Mouse (Mus musculus) CH12.LX (cell line): Measurements from ENCODE around the gene Uso1. TPM values are rescaled to one million over a fixed set of nuclear protein-coding genes. Genes with fewer than 3 reads are reported as not detected.

Experiments
- DNase-seq: peaks from one replicate; pipeline ENCODE4 v3.0.0-alpha.2; 2013; ENCODE audit errors: extremely low read depth
- H3K27ac ChIP-seq: 2 replicates; pipeline ENCODE4 v1.5.1; 2012; ENCODE audit warnings: low read depth, mild to moderate bottlenecking, control low read depth, moderate library complexity; ENCODE audit not compliant: insufficient read depth
- H3K27me3 ChIP-seq: replicated peaks from 2 replicates; pipeline ENCODE3; 2012; ENCODE audit warnings: inconsistent platforms
- H3K36me3 ChIP-seq, 2 experiments: replicated peaks in 1 of 2; 2 replicates each; pipeline versions ENCODE3 to v1.6.1; 2012; ENCODE audit warnings: inconsistent platforms in 1 of 2, low read length in 1 of 2, mild to moderate bottlenecking in 1 of 2, mixed read lengths in 1 of 2, moderate library complexity in 1 of 2; ENCODE audit not compliant: control insufficient read depth in 1 of 2, insufficient read depth in 1 of 2
- H3K4me1 ChIP-seq, 2 experiments: 2 replicates each; pipeline ENCODE4 v1.6.1; 2012; ENCODE audit warnings: inconsistent platforms in 1 of 2, moderate library complexity in 1 of 2; ENCODE audit not compliant: insufficient read depth in 2 of 2, control insufficient read depth in 1 of 2
- H3K4me2 ChIP-seq: 2 replicates; pipeline ENCODE4 v1.6.1; 2012; ENCODE audit warnings: low read depth, mild to moderate bottlenecking, control low read depth; ENCODE audit not compliant: poor library complexity, insufficient read depth, severe bottlenecking
- H3K4me3 ChIP-seq, 3 experiments: fragments of 150-350 bp in 1 of 3; sonication (generic) in 1 of 3; replicated peaks in 1 of 3; 2 replicates each; pipeline versions ENCODE3 to v1.5.1; 2011 to 2012; ENCODE audit warnings: low read depth in 2 of 3, low read length in 2 of 3, mild to moderate bottlenecking in 2 of 3, moderate library complexity in 2 of 3, control low read depth in 1 of 3, improper control_type of control experiment in 1 of 3, inconsistent platforms in 1 of 3, mixed read lengths in 1 of 3; ENCODE audit not compliant: poor library complexity in 1 of 3
- H3K79me2 ChIP-seq: replicated peaks from 2 replicates; pipeline ENCODE4 v1.6.1; 2012; ENCODE audit warnings: mild to moderate bottlenecking, moderate library complexity; ENCODE audit not compliant: control insufficient read depth, poor library complexity, insufficient read depth, severe bottlenecking; ENCODE audit errors: extremely low read depth
- H3K9ac ChIP-seq: 2 replicates; pipeline ENCODE4 v1.6.1; 2012; ENCODE audit warnings: low read depth, mild to moderate bottlenecking, control low read depth, moderate library complexity; ENCODE audit not compliant: insufficient read depth
- H3K9me3 ChIP-seq: replicated peaks from 2 replicates; pipeline ENCODE3; 2012; ENCODE audit warnings: low read length, inconsistent platforms, mixed read lengths
- CHD2 ChIP-seq: IDR thresholded peaks from 2 replicates; pipeline ENCODE4 v1.6.1; 2011; ENCODE audit warnings: low read length, improper control_type of control experiment
- CTCF ChIP-seq, 2 experiments: IDR thresholded peaks in 1 of 2; conservative IDR thresholded peaks in 1 of 2; 2 replicates each; pipeline ENCODE4 v1.5.1; 2011 to 2012; ENCODE audit warnings: low read depth in 2 of 2, low read length in 2 of 2, improper control_type of control experiment in 1 of 2, inconsistent platforms in 1 of 2, mild to moderate bottlenecking in 1 of 2, moderate library complexity in 1 of 2
- E2F4 ChIP-seq: IDR thresholded peaks from 2 replicates; pipeline ENCODE4 v1.6.1; 2011; ENCODE audit warnings: low read depth, low read length, improper control_type of control experiment; ENCODE audit not compliant: insufficient replicate concordance
- ELF1 ChIP-seq: IDR thresholded peaks from 2 replicates; pipeline ENCODE4 v1.6.1; 2014; ENCODE audit warnings: low read depth, mild to moderate bottlenecking, inconsistent platforms, low read length, improper control_type of control experiment
- ETS1 ChIP-seq: conservative IDR thresholded peaks from 2 replicates; pipeline ENCODE4 v1.6.1; 2012; ENCODE audit warnings: low read depth, mild to moderate bottlenecking, inconsistent platforms, low read length, improper control_type of control experiment, moderate library complexity
- GABPA ChIP-seq: IDR thresholded peaks from 2 replicates; pipeline ENCODE4 v1.6.1; 2012; ENCODE audit warnings: low read depth, low read length, improper control_type of control experiment, inconsistent platforms; ENCODE audit not compliant: insufficient replicate concordance
- MAFK ChIP-seq: IDR thresholded peaks from 2 replicates; pipeline ENCODE4 v1.6.1; 2011; ENCODE audit warnings: low read length, improper control_type of control experiment; ENCODE audit not compliant: insufficient replicate concordance
- MAZ ChIP-seq: IDR thresholded peaks from 2 replicates; pipeline ENCODE4 v1.6.1; 2012; ENCODE audit warnings: low read depth, mild to moderate bottlenecking, inconsistent platforms, low read length, improper control_type of control experiment, moderate library complexity
- MXI1 ChIP-seq: IDR thresholded peaks from 2 replicates; pipeline ENCODE4 v1.6.1; 2011; ENCODE audit warnings: mild to moderate bottlenecking, low read depth, low read length, improper control_type of control experiment
- NELFE ChIP-seq: IDR thresholded peaks from 2 replicates; pipeline ENCODE4 v1.6.1; 2011; ENCODE audit warnings: low read depth, low read length, improper control_type of control experiment
- NRF1 ChIP-seq: IDR thresholded peaks from 2 replicates; pipeline ENCODE4 v1.6.1; 2014; ENCODE audit warnings: low read depth, mild to moderate bottlenecking, inconsistent platforms, low read length, improper control_type of control experiment, moderate library complexity
- PAX5 ChIP-seq: IDR thresholded peaks from 2 replicates; pipeline ENCODE4 v1.6.1; 2012; ENCODE audit warnings: low read length, inconsistent platforms, mixed read lengths
- POLR2A ChIP-seq: IDR thresholded peaks from 2 replicates; pipeline ENCODE4 v1.6.1; 2011; ENCODE audit warnings: low read depth, mild to moderate bottlenecking, improper control_type of control experiment, low read length
- RCOR1 ChIP-seq: conservative IDR thresholded peaks from 2 replicates; pipeline ENCODE4 v1.6.1; 2012; ENCODE audit warnings: low read depth, mild to moderate bottlenecking, inconsistent platforms, low read length, improper control_type of control experiment
- SIN3A ChIP-seq: IDR thresholded peaks from 2 replicates; pipeline ENCODE4 v1.6.1; 2012; ENCODE audit warnings: low read length, improper control_type of control experiment, inconsistent platforms
- TBP ChIP-seq: conservative IDR thresholded peaks from 2 replicates; pipeline ENCODE4 v1.6.1; 2011; ENCODE audit warnings: low read depth, low read length, improper control_type of control experiment
- TCF12 ChIP-seq: IDR thresholded peaks from 2 replicates; pipeline ENCODE4 v1.6.1; 2014; ENCODE audit warnings: low read depth, mild to moderate bottlenecking, inconsistent platforms, low read length, improper control_type of control experiment
- UBTF ChIP-seq: IDR thresholded peaks from 2 replicates; pipeline ENCODE4 v1.6.1; 2012; ENCODE audit warnings: low read depth, mild to moderate bottlenecking, inconsistent platforms, low read length, improper control_type of control experiment, moderate library complexity
- USF1 ChIP-seq: IDR thresholded peaks from 2 replicates; pipeline ENCODE4 v1.6.1; 2014; ENCODE audit warnings: low read depth, mild to moderate bottlenecking, inconsistent platforms, low read length, improper control_type of control experiment
- ZKSCAN1 ChIP-seq: IDR thresholded peaks from 2 replicates; pipeline ENCODE4 v1.6.1; 2012; ENCODE audit warnings: low read depth, inconsistent platforms, low read length, improper control_type of control experiment, borderline replicate concordance
- ZMIZ1 ChIP-seq: IDR thresholded peaks from 2 replicates; pipeline ENCODE4 v1.6.1; 2012; ENCODE audit warnings: low read depth, mild to moderate bottlenecking, inconsistent platforms, low read length, improper control_type of control experiment
- dilution Hi-C: fragments of 300-500 bp; cut with MboI; formaldehyde crosslinking; loops from 2 replicates; pipeline ENCODE4 v1.14.3; 2020; ENCODE audit warnings: low sequenced_read_pairs; ENCODE audit not compliant: extremely low pct_unique_long_range_greater_than_20kb, extremely low pct_ligation_motif_present
- in situ Hi-C: fragments of 300-500 bp; cut with MboI; formaldehyde crosslinking; loops from 3 replicates; pipeline ENCODE4 v1.14.3; 2019; ENCODE audit warnings: low sequenced_read_pairs, low pct_ligation_motif_present, low pct_unique_long_range_greater_than_20kb, mixed read lengths
- polyA plus RNA-seq: library from polyadenylated mRNA; unstranded; fragments of >175 nt; gene quantifications from 2 replicates; pipeline ENCODE4 v1.2.1, GENCODE M21; 2012; ENCODE audit warnings: low read depth; ENCODE audit not compliant: insufficient read length
- total RNA-seq, 2 experiments: library from RNA; depleted of rRNA; stranded (reverse); fragments of 300-350 nt in 1 of 2; fragments of >200 nt in 1 of 2; gene quantifications; 2 replicates each; pipeline ENCODE4 v1.2.3; 2012 to 2014

The Uso1 gene
- total and polyA plus RNA-seq, 3 experiments = 19.9 to 63.7 (median 20.9) TPM

- no peak for TF ChIP-seq MXI1
- no peak for TF ChIP-seq GABPA
- no peak for TF ChIP-seq SIN3A
- TF ChIP-seq NRF1 = no peak
- no peak for TF ChIP-seq TBP
- no peak for TF ChIP-seq PAX5
- no peak for TF ChIP-seq ELF1
- TF ChIP-seq CTCF (conservative IDR thresholded peaks at IDR 0.05 in 1 of 2, IDR thresholded peaks at IDR 0.05 in 1 of 2; ENCODE audit: low read depth in 2 of 2, low read length in 2 of 2) = no peak
- TF ChIP-seq ZKSCAN1 = no peak
- no peak for TF ChIP-seq ETS1
- TF ChIP-seq USF1 = no peak
- no peak for TF ChIP-seq NELFE
- TF ChIP-seq TCF12 = no peak
- no peak for TF ChIP-seq CHD2
- TF ChIP-seq, all 38 proteins: peak for 0
- in situ Hi-C loops = no loop called here
- Histone ChIP-seq H3K27me3 (no peaks in the 10 kb centered on the region), H3K4me3 (no peak overlapping the region), H3K4me1 (no peaks in the 10 kb centered on the region), H3K4me2 (no peak overlapping the region), H3K36me3 (peaks cover 2 to 5% of the 10 kb centered on the region in 2 experiments), H3K9ac (no peak overlapping the region), H3K9me3 (no peaks in the 10 kb centered on the region), H3K27ac (no peak overlapping the region), H3K79me2 (no peaks in the 10 kb centered on the region)
- dilution Hi-C loops = no loop called here
- DNase-seq = no peak
Measured at GRCm38 (mm10) chr5:92210205-92210604, 72.5 kb downstream of the Uso1 start.

- Histone ChIP-seq H3K27me3 (no peaks in the 10 kb centered on the region), H3K4me2 (no peak overlapping the region), H3K4me3 (no peak overlapping the region), H3K27ac (no peak overlapping the region), H3K4me1 (no peaks in the 10 kb centered on the region), H3K36me3 (no peaks in the 10 kb centered on the region), H3K9me3 (no peaks in the 10 kb centered on the region), H3K79me2 (no peaks in the 10 kb centered on the region), H3K9ac (no peak overlapping the region)
- in situ Hi-C loops (no loop called here), dilution Hi-C loops (no loop called here)
- no peak for DNase-seq
- TF ChIP-seq ELF1 = no peak
- no peak for TF ChIP-seq UBTF
- TF ChIP-seq ZMIZ1 = no peak
- no peak for TF ChIP-seq NRF1
- no peak for TF ChIP-seq RCOR1
- TF ChIP-seq POLR2A = no peak
- TF ChIP-seq MAFK = no peak
- TF ChIP-seq PAX5 = no peak
- TF ChIP-seq MAZ = no peak
- no peak for TF ChIP-seq CTCF (conservative IDR thresholded peaks at IDR 0.05 in 1 of 2, IDR thresholded peaks at IDR 0.05 in 1 of 2; ENCODE audit: low read depth in 2 of 2, low read length in 2 of 2)
- TF ChIP-seq E2F4 = no peak
Measured at GRCm38 (mm10) chr5:92212231-92212630, 74.5 kb downstream of the Uso1 start.
